ENCODE assay signal across 8 mouse cellular contexts in the genomic region with DNA sequence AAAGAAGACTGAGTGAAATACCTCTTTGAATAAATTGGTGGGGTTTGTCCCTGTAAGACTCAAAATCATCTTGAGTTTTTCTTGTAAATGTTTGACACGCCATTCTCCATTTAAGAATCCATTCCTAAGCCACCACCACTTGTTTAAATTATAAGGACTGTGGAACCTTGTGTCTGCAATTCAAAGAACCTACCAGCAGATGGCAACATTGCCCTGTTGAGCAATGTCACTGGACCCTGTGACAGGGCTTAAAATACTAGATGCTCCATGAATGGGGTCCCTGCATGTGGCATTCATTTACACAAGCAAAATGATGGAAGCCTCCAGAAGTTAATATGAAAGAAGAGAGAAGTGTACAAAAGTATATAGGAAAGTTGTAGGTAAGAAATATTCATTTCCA.
DNase-seq lines count a peak whose midpoint lies in the region; ATAC-seq and TF ChIP-seq lines count a peak whose summit lies in the region.

No protein-coding gene starts in this region.

- no peak for TF ChIP-seq EP300 in liver, embryonic 14.5 days (IDR thresholded peaks at IDR 0.05; ENCODE audit: low read depth)

- H3K27me3 ChIP-seq in C2C12 (ENCODE audit: control insufficient read depth, insufficient read depth, insufficient read length): no peaks in the 10 kb centered on the region
- no peaks in the 10 kb centered on the region for H3K27me3 ChIP-seq in forebrain, embryonic 15.5 days
- no peaks in the 10 kb centered on the region for H3K27me3 ChIP-seq in kidney, postnatal 0 days (ENCODE audit: insufficient read depth, low read length)
- no peaks in the 10 kb centered on the region for H3K27me3 ChIP-seq in liver, embryonic 14.5 days (ENCODE audit: control insufficient read depth, insufficient read depth, low read length)

- H3K4me2 ChIP-seq in forebrain, embryonic 15.5 days (replicated peaks): no peak overlapping the region
- H3K4me2 ChIP-seq in kidney, postnatal 0 days (ENCODE audit: low read length): no peak overlapping the region
- no peak overlapping the region for H3K4me2 ChIP-seq in liver, embryonic 14.5 days (ENCODE audit: low read depth)

- H3K9me3 ChIP-seq in forebrain, embryonic 15.5 days: no peaks in the 10 kb centered on the region
- no peaks in the 10 kb centered on the region for H3K9me3 ChIP-seq in kidney, postnatal 0 days (replicated peaks; ENCODE audit: low read length)
- H3K9me3 ChIP-seq in liver, embryonic 14.5 days (ENCODE audit: control insufficient read depth, low read length): no peaks in the 10 kb centered on the region

- 60% methylated on average over 1 of the region's 1 CpGs for WGBS in forebrain, embryonic 15.5 days
- 57% methylated on average over 1 of the region's 1 CpGs for WGBS in kidney, postnatal 0 days
- 39% methylated on average over 1 of the region's 1 CpGs for WGBS in liver, embryonic 14.5 days (ENCODE audit: insufficient replicate concordance)

- ATAC-seq in forebrain, embryonic 15.5 days (replicated peaks): peak; percentile 58
- ATAC-seq in kidney, postnatal 0 days (replicated peaks; ENCODE audit: low FRiP score, low read depth): 0 out of 2 replicates have a peak, but pooled peaks have one; percentile 57
- ATAC-seq in liver, embryonic 14.5 days (ENCODE audit: insufficient read depth): no peak

- no peaks in the 10 kb centered on the region for H3K4me1 ChIP-seq in forebrain, embryonic 15.5 days
- H3K4me1 ChIP-seq in kidney, postnatal 0 days (replicated peaks; ENCODE audit: insufficient read depth, low read length): no peaks in the 10 kb centered on the region
- H3K4me1 ChIP-seq in liver, embryonic 14.5 days (replicated peaks; ENCODE audit: control insufficient read depth in 2 of 2, insufficient read depth in 2 of 2, low read length in 1 of 2): peaks cover 0 to 2% of the 10 kb centered on the region in 2 experiments; a peak in 1 of 4 replicates

- no peaks in the 10 kb centered on the region for H3K36me3 ChIP-seq in C2C12 (ENCODE audit: control insufficient read depth, insufficient read depth)
- no peaks in the 10 kb centered on the region for H3K36me3 ChIP-seq in forebrain, embryonic 15.5 days
- H3K36me3 ChIP-seq in kidney, postnatal 0 days (ENCODE audit: insufficient read depth, low read length): no peaks in the 10 kb centered on the region
- no peaks in the 10 kb centered on the region for H3K36me3 ChIP-seq in liver, embryonic 14.5 days (replicated peaks; ENCODE audit: control insufficient read depth, insufficient read depth, low read depth)

- H3K27ac ChIP-seq in forebrain, embryonic 15.5 days (replicated peaks): no peak overlapping the region
- H3K27ac ChIP-seq in kidney, postnatal 0 days: no peak overlapping the region
- no peak overlapping the region for H3K27ac ChIP-seq in liver, embryonic 14.5 days

- peak; percentile 13 for DNase-seq in gastrocnemius, postnatal 10 days
- no peak for DNase-seq in gastrocnemius, adult 8-10 months (ENCODE audit: low spot score in 2 of 2)
- peak; percentile 77 for DNase-seq in brain, embryonic 14.5 days (ENCODE audit: low read depth)
- peak; percentile 61 for DNase-seq in kidney, postnatal 0 days (ENCODE audit: low spot score)
- DNase-seq in liver, embryonic 14.5 days (ENCODE audit: low read depth in 3 of 3, low spot score in 3 of 3): peak in 1 of 3 experiments; percentile 14
- peak; percentile 29 for DNase-seq in telencephalon, adult 2 months (ENCODE audit: low read depth, low spot score)

- H3K79me3 ChIP-seq in C2C12 (ENCODE audit: low read depth): no peaks in the 10 kb centered on the region

- H3ac ChIP-seq in C2C12 (ENCODE audit: control insufficient read depth, insufficient read length, low read depth): no peak overlapping the region

- TF ChIP-seq POLR2A in brain, embryonic 14.5 days (IDR thresholded peaks at IDR 0.05; ENCODE audit: borderline replicate concordance, extremely low read depth, insufficient read depth, insufficient read length, poor library complexity, severe bottlenecking): no peak

- H3K9ac ChIP-seq in forebrain, embryonic 15.5 days (replicated peaks): no peak overlapping the region
- H3K9ac ChIP-seq in kidney, postnatal 0 days (ENCODE audit: low read depth, low read length): no peak overlapping the region
- no peak overlapping the region for H3K9ac ChIP-seq in liver, embryonic 14.5 days (replicated peaks)

- no peak for TF ChIP-seq CTCF in C2C12 (IDR thresholded peaks at IDR 0.05; ENCODE audit: control insufficient read depth, insufficient read depth, insufficient read length)
- TF ChIP-seq CTCF in brain, embryonic 14.5 days (IDR thresholded peaks at IDR 0.05; ENCODE audit: borderline replicate concordance, extremely low read depth, insufficient read depth, insufficient read length): peak; percentile 66; the same call in 1 of the 2 replicates
- TF ChIP-seq CTCF in kidney, postnatal 0 days (IDR thresholded peaks at IDR 0.05; ENCODE audit: low read depth): peak; percentile 82
- peak; percentile 71 for TF ChIP-seq CTCF in liver, embryonic 14.5 days (IDR thresholded peaks at IDR 0.05; ENCODE audit: low read depth)

- no peak overlapping the region for H3K4me3 ChIP-seq in C2C12 (ENCODE audit: insufficient read depth, poor library complexity, severe bottlenecking)
- H3K4me3 ChIP-seq in forebrain, embryonic 15.5 days: no peak overlapping the region
- no peak overlapping the region for H3K4me3 ChIP-seq in kidney, postnatal 0 days (replicated peaks; ENCODE audit: low read depth, low read length)
- H3K4me3 ChIP-seq in liver, embryonic 14.5 days (ENCODE audit: insufficient read depth in 1 of 2, low read depth in 2 of 2, low read length in 2 of 2): no peak overlapping the region

- no peaks in the 10 kb centered on the region for H3K79me2 ChIP-seq in C2C12 (ENCODE audit: control insufficient read depth, insufficient read depth)

TF ChIP-seq in C2C12, 6 proteins besides CTCF, POLR2A, EP300 and RAD21:
- TF ChIP-seq CEBPB (IDR thresholded peaks at IDR 0.05; ENCODE audit: low read depth) (peak; percentile 9), MAX (IDR thresholded peaks at IDR 0.05) (no peak)
TF ChIP-seq in C2C12: peak in this region for 1.

Comparison
In these comparisons a context has a peak if more than half of its experiments do, and no peak if none do; other contexts are left out.
1. DNase-seq: peak in gastrocnemius, postnatal 10 days (single experiment), brain, embryonic 14.5 days (single experiment), kidney, postnatal 0 days (single experiment) and telencephalon, adult 2 months (single experiment); none in gastrocnemius, adult 8-10 months (0 of 2).